In the genomic region with DNA sequence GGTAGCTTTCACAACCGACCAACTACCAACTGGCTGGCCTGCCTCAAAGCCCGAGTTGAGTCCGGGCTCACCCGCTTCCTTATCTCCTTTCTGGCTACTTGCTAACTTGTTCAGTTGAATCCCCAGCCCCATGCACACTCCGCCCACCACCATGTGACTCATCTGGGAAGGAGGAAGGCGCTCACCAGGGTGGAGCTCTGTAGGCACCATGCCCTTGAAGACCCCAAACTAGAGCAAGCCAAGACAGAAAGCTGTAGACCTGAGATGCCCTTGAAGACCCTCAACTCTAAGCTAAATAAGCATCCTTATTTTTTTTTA, we compare ENCODE assay signal across 14 mouse cellular contexts.
DNase-seq lines count a peak whose midpoint lies in the region; ATAC-seq lines count a peak whose summit lies in the region.
"Had no signal": no experiment of that assay in that cellular context is flagged by ENCODE, and none has a peak within 500 bp of the region (broad histone marks: within the 10 kb centered on the region; RNA-seq: fewer than 3 reads in every experiment).

No protein-coding gene starts in this region.

- peak; percentile 86 for ATAC-seq in heart, embryonic 11.5 days (replicated peaks; ENCODE audit: insufficient number of reproducible peaks, low FRiP score, low TSS enrichment)
- peak; percentile 90 for ATAC-seq in liver, embryonic 11.5 days (replicated peaks; ENCODE audit: low FRiP score)
- peak; percentile 71; the same call in 1 of the 2 replicates for ATAC-seq in stomach, embryonic 14.5 days (ENCODE audit: insufficient number of reproducible peaks, insufficient read depth, low FRiP score, low read depth)
- ATAC-seq in CD4-positive, CD25-positive, alpha-beta regulatory T cell, adult 4 months: no peak
- ATAC-seq in hindbrain, embryonic 13.5 days (ENCODE audit: low FRiP score): no peak

- peaks cover 6% of the 10 kb centered on the region; the same call in 1 of the 2 replicates for H3K4me1 ChIP-seq in heart, embryonic 11.5 days (ENCODE audit: control insufficient read depth, insufficient read depth, low read length)
- peaks cover 40% of the 10 kb centered on the region for H3K4me1 ChIP-seq in liver, embryonic 11.5 days (replicated peaks; ENCODE audit: control insufficient read depth, insufficient read depth, low read length)
- no peaks in the 10 kb centered on the region for H3K4me1 ChIP-seq in stomach, embryonic 14.5 days (ENCODE audit: control insufficient read depth, insufficient read depth, low read length)
- no peaks in the 10 kb centered on the region for H3K4me1 ChIP-seq in hindbrain, embryonic 13.5 days (replicated peaks)
- H3K4me1 ChIP-seq: hindbrain, embryonic 12.5 days had no signal

- WGBS in heart, embryonic 11.5 days (ENCODE audit: insufficient replicate concordance): 20% methylated on average over 6 of the region's 6 CpGs
- WGBS in liver, embryonic 11.5 days: 23% methylated on average over 6 of the region's 6 CpGs
- 66% methylated on average over 6 of the region's 6 CpGs for WGBS in stomach, embryonic 14.5 days
- 88% methylated on average over 6 of the region's 6 CpGs for WGBS in hindbrain, embryonic 13.5 days

- DNase-seq in heart, adult 8-10 months (ENCODE audit: low spot score): no peak
- peak; percentile 94 for DNase-seq in MEL-GATA-1-ER (ENCODE audit: extremely low read depth, low read depth)
- no peak for DNase-seq in liver, embryonic 11.5 days (ENCODE audit: low spot score)
- no peak for DNase-seq in adrenal gland, adult (ENCODE audit: inconsistent age in 2 of 2, low spot score in 1 of 2)
- DNase-seq: adrenal gland, postnatal 25 days; kidney, adult 2 months; lung, embryonic 14.5 days had no signal

- H3K9ac ChIP-seq in heart, embryonic 11.5 days (ENCODE audit: low read depth, low read length): no peak overlapping the region
- peak overlapping the region; percentile 47; the same call in 1 of the 2 replicates for H3K9ac ChIP-seq in liver, embryonic 11.5 days (ENCODE audit: low read depth, low read length)
- H3K9ac ChIP-seq in stomach, embryonic 14.5 days (replicated peaks; ENCODE audit: low read depth, low read length): no peak overlapping the region
- H3K9ac ChIP-seq in hindbrain, embryonic 13.5 days: no peak overlapping the region
- H3K9ac ChIP-seq: hindbrain, embryonic 12.5 days; lung, embryonic 14.5 days had no signal

- H3K27ac ChIP-seq in heart, embryonic 11.5 days (ENCODE audit: low read depth, low read length): peak overlapping the region; percentile 73
- H3K27ac ChIP-seq in liver, embryonic 11.5 days (ENCODE audit: low read depth, low read length): peak overlapping the region; percentile 93
- no peak overlapping the region for H3K27ac ChIP-seq in stomach, embryonic 14.5 days (ENCODE audit: low read length)
- no peak overlapping the region for H3K27ac ChIP-seq in hindbrain, embryonic 13.5 days
- H3K27ac ChIP-seq: hindbrain, embryonic 12.5 days; layer of hippocampus, adult 2 months had no signal

- no peaks in the 10 kb centered on the region for H3K27me3 ChIP-seq in heart, embryonic 11.5 days (ENCODE audit: control insufficient read depth, insufficient read depth, low read length)
- H3K27me3 ChIP-seq in liver, embryonic 11.5 days (replicated peaks; ENCODE audit: control insufficient read depth, insufficient read depth, low read length): no peaks in the 10 kb centered on the region
- H3K27me3 ChIP-seq in stomach, embryonic 14.5 days (ENCODE audit: control insufficient read depth, insufficient read depth, low read length): no peaks in the 10 kb centered on the region
- H3K27me3 ChIP-seq in hindbrain, embryonic 13.5 days: no peaks in the 10 kb centered on the region
- H3K27me3 ChIP-seq: hindbrain, embryonic 12.5 days had no signal

- no peaks in the 10 kb centered on the region for H3K36me3 ChIP-seq in heart, embryonic 11.5 days (ENCODE audit: control insufficient read depth, insufficient read depth, low read length)
- no peaks in the 10 kb centered on the region for H3K36me3 ChIP-seq in liver, embryonic 11.5 days (ENCODE audit: control insufficient read depth, insufficient read depth, low read length)
- no peaks in the 10 kb centered on the region for H3K36me3 ChIP-seq in stomach, embryonic 14.5 days (ENCODE audit: control insufficient read depth, insufficient read depth, low read length)
- H3K36me3 ChIP-seq in hindbrain, embryonic 13.5 days: no peaks in the 10 kb centered on the region
- H3K36me3 ChIP-seq: hindbrain, embryonic 12.5 days had no signal

- peak overlapping the region; percentile 24; the same call in 1 of the 2 replicates for H3K4me2 ChIP-seq in heart, embryonic 11.5 days
- peak overlapping the region; percentile 30 for H3K4me2 ChIP-seq in liver, embryonic 11.5 days
- no peak overlapping the region for H3K4me2 ChIP-seq in stomach, embryonic 14.5 days (replicated peaks; ENCODE audit: low read depth, low read length)
- no peak overlapping the region for H3K4me2 ChIP-seq in hindbrain, embryonic 13.5 days
- H3K4me2 ChIP-seq: hindbrain, embryonic 12.5 days; lung, embryonic 14.5 days; midbrain, embryonic 11.5 days had no signal

- H3K4me3 ChIP-seq in heart, embryonic 11.5 days (ENCODE audit: low read depth, low read length): no peak overlapping the region
- no peak overlapping the region for H3K4me3 ChIP-seq in liver, embryonic 11.5 days (ENCODE audit: low read depth, low read length)
- no peak overlapping the region for H3K4me3 ChIP-seq in stomach, embryonic 14.5 days (ENCODE audit: low read depth, low read length)
- H3K4me3 ChIP-seq in hindbrain, embryonic 13.5 days: no peak overlapping the region
- H3K4me3 ChIP-seq: hindbrain, embryonic 12.5 days; layer of hippocampus, adult 2 months had no signal

- no peaks in the 10 kb centered on the region for H3K9me3 ChIP-seq in heart, embryonic 11.5 days (replicated peaks; ENCODE audit: control insufficient read depth, low read length)
- no peaks in the 10 kb centered on the region for H3K9me3 ChIP-seq in liver, embryonic 11.5 days (ENCODE audit: control insufficient read depth, low read length)
- H3K9me3 ChIP-seq in stomach, embryonic 14.5 days (ENCODE audit: control insufficient read depth, low read depth, low read length): no peaks in the 10 kb centered on the region
- H3K9me3 ChIP-seq in hindbrain, embryonic 13.5 days: no peaks in the 10 kb centered on the region
- H3K9me3 ChIP-seq: hindbrain, embryonic 12.5 days had no signal

Comparison
In these comparisons a context has a peak if more than half of its experiments do, and no peak if none do; other contexts are left out.
1. ATAC-seq: peak in heart, embryonic 11.5 days (single experiment), liver, embryonic 11.5 days (single experiment) and stomach, embryonic 14.5 days (single experiment); none in CD4-positive, CD25-positive, alpha-beta regulatory T cell, adult 4 months (single experiment) and hindbrain, embryonic 13.5 days (single experiment).
2. H3K27ac ChIP-seq: peak in heart, embryonic 11.5 days (single experiment) and liver, embryonic 11.5 days (single experiment); none in stomach, embryonic 14.5 days (single experiment) and hindbrain, embryonic 13.5 days (single experiment).
3. H3K4me2 ChIP-seq: peak in heart, embryonic 11.5 days (single experiment) and liver, embryonic 11.5 days (single experiment); none in stomach, embryonic 14.5 days (single experiment) and hindbrain, embryonic 13.5 days (single experiment).